Mouse (Mus musculus) layer of hippocampus, adult 8-10 months (tissue): Measurements from ENCODE around the gene Rag1. TPM values are rescaled to one million over a fixed set of nuclear protein-coding genes. Genes with fewer than 3 reads are reported as not detected.

Source experiments
- DNase-seq, 2 experiments: peaks; one replicate each; pipeline ENCODE4 v3.0.0; 2022; ENCODE audit warnings: low spot score in 2 of 2
- total RNA-seq, 4 experiments: library from RNA; stranded (reverse); gene quantifications; 2 replicates each; pipeline ENCODE4 v1.2.4; 2022

The Rag1 gene
- under 1 TPM; 0.18 to 0.29 (median 0.25) TPM for total RNA-seq

GRCm38 (mm10) chr2:101649114-101649671 lies at the start of gene Rag1, which contains the start of gene B230118H07Rik:
Rag1 (minus strand) TSS chr2:101649501.
B230118H07Rik (minus strand) TSS chr2:101649532.
- DNase-seq, result no peak

- no peak for DNase-seq
Measured at GRCm38 (mm10) chr2:101695584-101695983, 46.3 kb upstream of the Rag1 start.

- no peak for DNase-seq
Measured at GRCm38 (mm10) chr2:101693577-101694215, 44.4 kb upstream of the Rag1 start.

- DNase-seq, result no peak
Measured at GRCm38 (mm10) chr2:101693043-101693442, 43.7 kb upstream of the Rag1 start.

DNA sequence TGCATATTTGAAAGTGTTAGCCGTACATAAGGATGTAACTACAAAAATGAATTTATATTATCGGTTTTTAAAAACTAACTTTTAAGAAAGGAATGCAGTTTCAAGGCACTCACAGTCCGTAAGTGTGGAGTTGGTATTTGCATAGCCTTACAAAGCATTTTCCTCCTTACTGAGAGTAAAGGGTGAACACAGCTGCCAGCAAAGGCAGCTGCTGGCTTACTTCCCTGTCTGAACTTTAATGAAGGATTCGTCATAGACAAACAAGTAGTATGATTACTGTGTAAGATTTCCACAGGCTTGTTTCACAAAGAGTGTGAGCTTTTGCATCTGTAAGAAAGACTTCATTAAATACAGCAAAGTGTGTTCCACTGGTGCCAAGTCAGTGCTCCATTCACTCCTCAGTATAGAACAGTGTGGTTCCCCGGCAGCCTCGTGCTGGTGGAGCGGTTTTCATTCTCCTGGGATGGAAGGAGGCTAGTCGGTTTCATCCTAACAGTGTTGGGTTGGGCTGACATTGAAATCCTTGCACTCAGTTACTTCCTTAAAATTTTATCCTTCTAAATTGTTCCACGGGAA lies 41.0 kb upstream of the Rag1 start:
- DNase-seq, result no peak

DNA sequence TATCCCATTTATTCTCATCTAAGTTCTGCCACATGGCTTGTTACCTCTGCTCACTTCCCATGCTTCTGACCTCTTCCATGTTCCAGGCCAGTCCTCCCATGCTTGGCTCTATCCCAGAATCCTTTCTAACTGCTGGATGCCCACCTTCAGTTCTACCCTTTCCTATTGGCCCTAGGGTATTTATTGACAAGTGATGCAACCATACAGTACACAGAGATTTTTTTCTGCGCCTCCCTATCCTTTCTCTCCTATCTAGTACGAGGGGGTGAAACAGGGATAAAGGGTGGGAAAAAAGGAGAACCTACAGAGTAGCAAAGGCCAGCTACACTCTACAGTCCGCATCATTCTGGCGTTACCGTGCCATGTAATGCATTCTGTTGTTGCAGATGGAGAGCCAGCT lies 38.7 kb upstream of the Rag1 start:
- DNase-seq, result no peak

GRCm38 (mm10) chr2:101684421-101684820 lies 35.1 kb upstream of the Rag1 start:
- DNase-seq, result no peak

- DNase-seq, result no peak
Measured at GRCm38 (mm10) chr2:101679164-101679784, 30.0 kb upstream of the Rag1 start.

- DNase-seq, result peak; percentile 71 to 83
Measured at GRCm38 (mm10) chr2:101678236-101679021, 29.1 kb upstream of the Rag1 start, which contains the start of gene Traf6. Traf6 (plus strand) TSS chr2:101678429.

GRCm38 (mm10) chr2:101673547-101673946 lies 24.2 kb upstream of the Rag1 start:
- DNase-seq, result no peak

DNA sequence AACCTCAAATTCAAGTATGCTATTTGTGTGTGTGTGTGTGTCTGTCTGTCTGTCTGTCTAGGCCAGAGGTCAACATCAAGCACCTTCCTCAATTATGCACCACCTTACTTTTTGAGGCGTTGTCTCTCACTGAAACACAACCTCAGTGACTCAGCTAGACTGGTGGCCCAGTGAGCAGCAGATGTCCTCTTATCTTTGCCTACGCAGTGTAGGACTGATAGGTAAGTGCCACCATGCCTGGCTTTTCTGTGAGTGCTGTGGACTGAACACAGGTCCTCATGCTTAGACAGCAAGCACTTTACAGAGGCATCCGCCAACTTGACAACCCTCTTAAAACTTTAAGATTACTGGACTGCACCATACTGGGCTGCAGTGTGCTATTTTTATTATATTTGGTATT lies 19.4 kb upstream of the Rag1 start:
- no peak for DNase-seq

DNA sequence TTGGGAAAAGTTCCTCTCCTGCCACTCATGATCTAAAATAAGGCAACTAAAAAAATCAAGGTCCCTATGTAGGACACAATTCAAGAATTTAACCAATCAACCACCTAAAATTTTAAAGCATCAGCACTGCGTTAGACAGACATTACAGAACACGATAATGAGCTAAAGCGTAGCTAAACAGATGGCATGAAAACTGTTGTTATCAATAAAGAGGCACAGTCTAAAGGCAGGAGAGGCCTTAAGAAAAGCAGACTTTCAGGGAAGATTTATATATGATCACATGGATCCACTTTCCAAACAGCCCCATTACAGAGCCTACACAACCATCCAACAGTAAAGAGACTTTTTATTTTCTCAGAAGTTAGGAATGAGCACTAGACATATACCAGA lies 16.4 kb upstream of the Rag1 start:
- DNase-seq, result no peak

- DNase-seq, result peak; percentile 82 to 85
Measured at GRCm38 (mm10) chr2:101665058-101665702, 15.9 kb upstream of the Rag1 start.

DNA sequence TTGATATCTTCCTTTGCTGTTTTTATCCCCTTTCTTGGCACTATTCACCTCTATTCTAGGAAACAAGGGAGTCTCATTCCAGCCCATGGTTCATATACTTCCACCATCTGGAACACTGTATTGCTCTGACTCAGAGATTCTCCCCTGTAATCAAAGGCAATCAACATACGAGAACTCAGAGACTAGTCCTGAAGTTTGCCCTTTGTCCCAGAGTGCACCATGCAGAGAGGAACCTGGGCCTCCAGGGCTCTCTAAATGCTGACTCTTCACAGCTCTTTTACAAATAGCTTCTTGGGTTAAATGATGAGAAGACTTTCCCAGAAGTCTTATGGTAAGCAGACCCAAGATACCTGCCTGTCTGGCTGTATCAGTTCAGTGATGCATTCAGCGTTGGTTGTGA lies 11.2 kb upstream of the Rag1 start:
- no peak for DNase-seq

DNA sequence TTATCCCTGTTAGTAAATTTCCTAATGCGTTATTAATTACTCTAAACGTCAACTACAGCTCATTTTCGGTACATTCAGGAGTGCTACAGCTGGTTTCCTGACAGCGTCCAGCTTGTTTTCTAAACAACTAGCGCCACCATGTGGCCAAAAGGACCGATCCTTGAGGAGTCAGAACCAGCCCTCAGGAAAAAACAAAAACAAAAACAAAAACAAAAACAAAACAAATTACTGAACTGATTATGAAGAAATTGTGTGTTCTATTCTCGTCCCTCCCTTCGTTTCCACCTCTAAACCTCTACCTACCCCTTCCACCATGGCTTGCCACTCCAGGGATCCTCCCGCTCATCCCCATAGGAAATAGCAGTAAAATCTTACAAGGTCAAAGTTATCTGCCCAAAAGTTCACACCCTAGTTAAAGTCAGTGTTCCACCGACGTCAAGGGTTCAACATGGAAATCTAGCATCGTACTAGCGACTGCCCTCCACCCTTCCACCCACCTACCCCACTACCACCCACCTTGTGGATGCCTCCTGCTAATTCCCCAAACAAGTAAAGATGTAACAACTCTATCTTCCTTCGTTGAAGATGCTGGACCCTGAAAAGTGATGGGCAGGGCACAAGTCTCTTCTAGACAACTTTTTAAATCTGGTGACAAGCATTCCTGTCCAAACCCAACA lies 3.8 kb upstream of the Rag1 start:
- DNase-seq, result peak; percentile 46 to 85

GRCm38 (mm10) chr2:101652204-101652920 lies 3.1 kb upstream of the Rag1 start:
- DNase-seq, result no peak

DNA sequence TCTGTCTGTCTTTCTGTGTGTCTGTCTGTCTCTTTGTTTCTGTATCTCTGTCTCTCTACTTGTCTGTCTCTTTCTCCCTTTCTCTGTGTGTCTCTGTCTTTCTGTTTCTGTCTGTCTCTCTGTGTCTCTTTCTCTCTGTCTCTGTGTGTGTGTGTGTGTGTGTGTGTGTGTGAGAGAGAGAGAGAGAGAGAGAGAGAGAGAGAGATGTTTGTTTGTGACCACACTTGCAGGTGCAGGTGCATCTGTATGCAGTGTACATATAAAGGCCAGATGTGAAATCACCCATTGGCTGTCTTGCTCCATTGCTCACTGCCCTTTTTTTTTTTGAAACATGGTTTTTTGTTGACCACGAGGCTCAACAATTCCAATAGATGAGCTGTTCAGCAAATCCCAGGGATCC lies 1.1 kb upstream of the Rag1 start:
- DNase-seq, result no peak

DNA sequence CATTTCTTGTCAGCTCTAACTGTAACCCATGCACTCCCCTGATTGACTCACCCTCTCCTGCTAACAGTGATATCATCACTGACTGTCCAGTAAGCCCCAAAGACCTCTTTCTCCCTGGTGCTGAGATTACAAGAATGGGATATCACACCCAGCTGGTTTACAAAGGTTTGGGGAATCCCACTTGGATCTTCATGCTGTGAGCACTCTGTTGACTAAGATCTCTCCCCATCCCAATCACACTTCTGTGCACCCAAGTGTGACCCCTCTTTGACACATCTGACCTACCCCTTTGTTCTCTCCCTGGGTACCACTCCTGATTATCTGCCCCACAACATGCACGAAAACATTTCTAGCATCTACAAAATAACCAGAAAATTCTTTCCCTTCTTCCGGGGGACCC lies 940 bp downstream of the Rag1 start:
- DNase-seq, result no peak

DNA sequence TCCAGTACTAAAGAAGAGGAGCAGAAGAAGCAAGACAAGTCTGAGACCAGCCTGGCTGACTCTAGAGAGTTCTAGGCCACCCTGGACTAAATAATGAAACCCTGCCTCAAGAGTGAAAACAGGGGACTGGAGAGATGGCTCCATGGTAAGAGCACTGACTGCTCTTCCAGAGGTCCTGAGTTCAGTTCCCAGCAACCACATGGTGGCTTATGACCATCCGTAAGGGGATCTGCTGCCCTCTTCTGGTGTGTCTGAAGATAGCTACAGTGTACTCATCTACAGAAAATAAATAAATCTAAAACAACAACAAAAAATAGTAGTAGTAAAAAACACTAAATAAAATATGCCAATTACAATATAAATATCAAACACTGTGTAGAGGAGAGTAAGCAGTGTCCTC lies 3.5 kb downstream of the Rag1 start:
- DNase-seq, result no peak

- no peak for DNase-seq
Measured at GRCm38 (mm10) chr2:101639840-101640350, 9.4 kb downstream of the Rag1 start.
